Mouse (Mus musculus) 3T3-L1 (cell line): ENCODE results near the gene Ssx2ip.
"Not testable (repeated sequence)": the region's sequence is repeated elsewhere in the genome, so short reads cannot be mapped to it uniquely, and the experiment has no call there.

ENCODE experiments used
- DNase-seq: peaks from one replicate; pipeline ENCODE4 v3.0.0-alpha.2; 2015; ENCODE audit warnings: low read depth, low spot score

Ssx2ip gene

DNA sequence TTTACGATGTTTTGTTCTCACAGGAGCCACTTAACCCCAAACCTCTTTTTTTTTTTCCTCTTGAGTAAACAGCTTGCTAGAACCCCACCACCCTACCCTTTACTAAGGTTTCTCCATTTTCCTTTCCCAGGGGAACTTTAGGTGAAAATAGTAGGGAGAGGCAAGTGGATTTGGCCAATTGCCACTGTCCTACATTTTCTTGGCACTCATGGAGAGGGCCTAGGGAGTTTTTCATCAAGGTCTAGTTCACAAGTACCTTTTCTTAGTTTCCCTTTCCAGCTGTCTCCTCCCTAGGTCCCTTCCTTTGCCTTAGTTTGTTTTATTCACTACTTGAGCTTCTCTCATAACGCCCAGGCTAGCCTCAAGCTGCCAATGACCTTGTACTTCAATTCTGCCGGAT, 672 bp upstream of the Ssx2ip start:
- DNase-seq = no peak

DNA sequence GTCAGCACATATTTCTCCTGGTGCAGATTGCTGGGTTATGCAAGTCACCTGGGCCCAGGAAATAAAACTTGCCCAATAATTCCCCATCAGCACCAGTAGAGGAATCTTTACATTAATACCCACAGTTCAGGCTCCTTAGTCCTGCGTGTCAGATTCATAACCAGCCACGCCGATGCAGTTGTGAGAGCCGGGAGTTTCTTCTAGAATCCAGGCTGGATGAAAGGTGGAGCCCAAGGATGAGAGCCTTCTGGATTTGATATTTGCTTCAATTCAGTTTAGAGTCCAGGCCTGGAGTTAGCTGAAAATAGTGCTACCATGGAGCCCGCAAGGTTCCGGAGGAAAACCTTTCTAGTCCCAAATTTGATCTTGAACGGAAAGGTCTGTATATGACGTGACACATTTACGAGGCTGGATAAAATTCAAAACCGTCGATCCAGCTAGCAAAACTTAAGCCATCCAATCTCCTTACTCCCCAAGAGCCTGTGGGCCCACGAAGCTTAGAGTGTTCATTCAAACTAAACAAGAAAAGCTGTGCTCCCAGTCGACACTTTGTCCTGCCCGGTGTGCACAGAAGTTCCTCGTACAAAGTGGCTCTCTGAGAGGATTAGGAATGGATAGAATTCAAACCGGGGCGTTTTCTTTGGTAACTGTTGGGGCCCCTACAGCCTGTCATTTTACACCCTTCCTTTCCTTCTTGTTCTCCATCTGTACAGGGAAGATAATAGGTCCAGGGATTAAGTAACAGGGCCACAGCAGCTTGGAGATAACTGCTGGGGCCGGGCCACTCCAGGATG, 968 bp downstream of the Ssx2ip start:
- no peak for DNase-seq

DNA sequence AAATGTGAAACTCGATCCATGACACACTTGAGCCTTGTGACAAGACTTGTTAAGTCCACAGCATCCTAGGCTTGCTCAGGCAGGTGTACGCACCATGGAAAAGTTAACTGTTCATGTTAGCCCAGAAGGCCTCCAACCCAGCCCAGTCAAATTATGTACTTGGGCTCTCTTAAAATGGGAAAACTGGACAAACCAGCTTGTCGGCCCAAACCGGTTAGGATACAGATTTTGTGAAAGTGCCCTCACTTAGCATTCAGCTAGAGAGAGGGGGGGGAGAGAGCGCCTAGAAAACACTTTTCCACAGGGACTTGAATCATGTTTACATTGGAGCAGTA, 1.5 kb downstream of the Ssx2ip start:
- no peak for DNase-seq

DNA sequence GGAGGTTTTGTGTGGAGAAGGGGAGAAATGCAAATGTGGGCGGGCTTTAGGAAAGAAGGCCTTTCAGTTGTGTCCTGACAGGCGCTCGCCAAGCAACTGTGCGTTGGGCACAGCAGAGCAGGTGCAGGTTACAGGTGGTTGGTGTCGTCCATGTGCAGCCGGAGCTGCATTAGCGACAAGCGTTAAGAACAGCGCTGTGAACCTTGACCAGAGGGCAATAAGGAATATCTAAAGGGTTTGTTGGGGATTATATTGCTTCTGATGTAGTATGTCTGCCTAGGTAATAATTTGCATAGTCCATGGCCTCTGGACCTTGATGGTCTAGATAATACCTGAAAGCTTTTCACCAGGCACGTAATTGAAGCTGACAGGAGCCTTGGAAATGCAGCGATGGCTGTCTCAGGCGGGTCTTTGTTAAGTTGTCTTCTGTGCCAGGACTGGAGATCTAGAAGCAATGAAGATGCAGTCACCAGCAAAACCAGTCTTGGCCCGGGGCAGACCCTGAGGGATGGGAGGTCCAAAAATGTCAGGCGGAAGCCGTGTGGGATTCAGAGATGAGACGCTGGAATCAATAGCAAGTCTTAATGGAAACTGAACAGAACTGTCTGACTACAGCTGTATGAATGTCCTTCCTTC, 2.8 kb downstream of the Ssx2ip start:
- no peak for DNase-seq

DNA sequence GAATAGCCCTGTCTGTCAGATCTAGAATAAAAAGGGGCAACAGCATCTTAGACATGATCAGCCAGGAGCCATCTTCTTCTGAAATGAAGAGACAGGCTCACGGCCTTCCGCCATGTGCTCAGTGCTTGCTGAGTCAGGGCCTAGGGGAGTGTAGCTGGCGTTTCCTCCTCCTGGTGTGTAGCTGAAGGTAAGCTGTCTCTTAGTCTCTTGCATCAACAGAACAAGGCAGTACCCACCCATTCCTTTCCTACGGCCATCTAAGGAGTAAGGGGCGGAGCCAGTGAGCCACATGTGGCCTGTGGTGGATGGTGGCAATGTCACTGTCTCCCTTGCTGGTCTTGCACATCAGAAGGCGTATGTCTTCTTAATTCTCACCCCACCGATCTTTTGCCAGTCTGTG, 5.7 kb downstream of the Ssx2ip start:
- DNase-seq = no peak

DNA sequence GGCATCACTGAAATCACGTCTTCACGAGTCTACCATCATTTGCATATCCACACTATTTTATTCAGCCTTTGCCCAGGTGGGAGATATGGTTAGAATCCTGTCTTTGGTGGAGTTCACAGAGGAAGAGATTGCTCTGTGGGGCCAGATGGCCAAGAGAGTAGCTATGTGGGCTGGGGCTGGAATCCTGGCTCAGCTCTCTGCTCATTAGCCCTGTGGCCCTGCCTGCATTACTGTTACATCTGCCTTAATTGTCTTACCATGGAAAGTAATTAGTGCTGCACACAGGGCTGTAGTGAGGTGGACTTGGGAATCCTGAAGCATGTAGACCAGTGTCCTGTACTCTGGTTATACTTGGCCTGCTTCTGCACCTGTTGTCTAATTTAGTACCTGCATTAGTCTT, 7.6 kb downstream of the Ssx2ip start:
- no peak for DNase-seq

DNA sequence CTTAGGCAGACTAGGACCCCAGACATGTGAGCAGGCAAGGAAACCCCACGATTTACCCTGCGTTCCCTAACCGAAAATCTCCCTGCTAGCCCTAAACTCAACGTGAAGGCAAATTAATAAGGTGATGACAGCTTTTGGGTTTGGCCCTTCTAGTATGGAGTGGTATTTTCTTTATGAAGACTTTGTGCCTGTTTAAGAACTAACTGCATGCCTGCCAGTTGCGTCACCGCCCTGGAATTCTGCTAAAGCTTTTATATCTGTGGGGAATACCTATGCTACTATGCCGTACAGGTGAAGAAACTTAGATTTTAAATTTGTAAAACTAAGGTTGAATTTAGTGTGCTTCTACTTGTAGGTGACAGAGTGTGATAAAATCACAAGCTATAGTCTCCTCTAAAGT, 8.0 kb downstream of the Ssx2ip start:
- peak; percentile 45 for DNase-seq

DNA sequence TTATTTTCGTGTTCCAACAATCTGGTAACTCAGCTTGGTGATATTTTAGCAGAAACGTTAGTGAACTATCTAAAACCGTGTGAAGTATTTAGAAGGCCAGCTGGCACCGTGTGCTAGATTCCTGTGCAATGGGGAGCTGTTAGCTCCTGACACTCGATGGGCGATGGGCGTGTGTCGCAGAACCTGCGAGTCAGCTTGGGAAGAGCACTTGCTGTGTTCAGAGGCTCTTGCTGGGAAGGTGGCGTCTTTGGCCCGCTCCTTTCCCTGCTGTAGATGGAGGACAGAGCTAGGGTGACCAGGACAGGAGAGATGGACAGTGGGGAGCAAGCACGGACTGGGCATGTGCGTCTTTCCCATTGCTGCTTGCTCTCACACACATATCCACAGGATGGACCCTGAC, 8.6 kb downstream of the Ssx2ip start:
- peak; percentile 18 for DNase-seq

DNA sequence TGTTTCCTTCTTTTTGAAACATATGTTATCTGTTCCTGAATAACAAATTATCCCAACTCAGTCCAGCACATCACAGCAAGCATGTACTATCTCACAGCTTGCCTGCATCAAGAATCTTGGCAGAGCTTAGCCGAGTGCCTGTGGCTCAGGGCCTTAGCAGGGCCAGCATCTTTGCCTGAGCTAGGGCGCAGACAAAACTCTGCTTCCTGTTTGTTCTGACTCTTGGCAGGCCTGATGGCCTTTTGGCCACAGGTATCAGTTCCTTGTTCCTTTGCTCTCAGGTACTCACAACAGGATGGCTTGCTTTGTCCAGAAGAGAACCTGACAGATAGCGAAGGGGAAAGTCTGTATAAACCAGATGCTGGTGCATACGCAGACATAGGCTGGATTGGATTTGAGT, 9.6 kb downstream of the Ssx2ip start:
- DNase-seq = no peak

DNA sequence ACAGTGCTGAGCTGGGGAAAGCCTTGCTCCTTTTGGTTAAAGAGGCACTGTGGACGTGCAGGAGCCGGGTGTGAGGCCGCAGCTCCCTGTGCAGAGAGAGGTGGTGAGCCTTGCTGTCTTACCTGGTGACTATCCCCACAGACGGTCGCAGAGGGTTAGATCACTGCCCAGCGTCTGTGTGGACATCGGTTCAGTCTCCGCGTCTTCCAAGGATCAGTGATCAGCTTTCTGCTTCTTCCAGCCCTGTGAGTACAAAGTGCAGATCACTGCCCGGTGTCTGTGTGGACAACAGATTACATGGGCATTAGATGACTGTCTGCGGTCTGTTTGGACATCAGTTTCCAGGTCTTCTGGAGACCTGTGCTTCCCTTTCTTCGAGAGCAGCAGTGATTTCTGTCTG, 10.1 kb downstream of the Ssx2ip start:
- DNase-seq = no peak

DNA sequence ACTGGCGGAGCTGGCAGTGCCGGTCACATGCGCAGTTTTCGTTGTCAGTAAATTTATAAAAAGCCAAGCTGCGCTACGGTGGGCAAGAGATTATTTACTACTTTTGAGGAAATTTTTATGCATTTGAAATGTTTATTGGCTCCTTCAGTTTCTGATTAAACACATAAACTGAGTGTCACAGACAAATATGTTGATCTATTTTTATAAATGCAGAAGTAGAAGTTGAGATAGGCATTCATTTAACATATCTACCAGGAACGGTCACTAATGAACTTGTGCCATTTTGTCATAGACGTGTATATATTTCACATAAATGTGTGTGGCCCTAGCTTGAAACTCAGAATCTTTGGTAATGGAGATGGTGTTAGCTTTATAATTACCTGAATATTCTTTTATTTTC, 13.4 kb downstream of the Ssx2ip start:
- no peak for DNase-seq

DNA sequence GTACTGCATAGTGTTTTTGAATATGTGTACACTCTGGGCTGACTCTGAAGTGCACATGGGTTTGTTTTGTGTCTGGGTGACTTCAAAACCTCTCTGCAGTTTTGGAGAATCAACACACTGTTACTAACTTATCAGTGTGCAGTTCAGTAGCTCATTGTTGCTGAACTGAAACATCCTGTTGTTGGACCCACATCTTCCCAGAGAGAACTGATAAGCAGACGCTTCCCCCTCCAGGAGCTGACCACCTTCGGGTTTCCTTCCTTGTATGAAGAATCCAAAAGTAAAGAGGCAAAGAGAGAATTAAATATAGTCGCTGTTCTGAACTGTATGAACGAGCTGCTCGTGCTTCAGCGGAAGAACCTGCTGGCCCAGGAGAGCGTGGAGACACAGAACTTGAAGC, 14.5 kb downstream of the Ssx2ip start:
- no peak for DNase-seq

DNA sequence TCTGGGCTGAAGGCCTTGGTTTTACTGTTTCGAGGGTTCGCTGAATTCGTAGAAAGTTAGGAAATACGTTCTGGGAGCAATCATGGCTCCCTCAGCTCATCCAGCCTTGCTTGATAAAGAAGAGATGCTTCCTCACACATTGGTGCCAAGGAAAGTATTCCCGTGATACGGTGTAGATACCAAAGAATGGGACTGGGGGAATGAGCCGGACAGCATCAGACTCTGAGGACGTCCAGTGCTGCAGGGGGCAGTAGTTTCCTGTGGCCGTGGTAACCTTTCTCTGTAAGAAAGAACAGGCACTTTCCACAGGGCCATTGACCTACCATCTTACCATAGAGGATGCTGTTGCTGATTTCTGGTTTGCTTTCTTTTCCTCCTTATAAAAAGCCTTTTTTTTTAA, 15.1 kb downstream of the Ssx2ip start:
- no peak for DNase-seq

DNA sequence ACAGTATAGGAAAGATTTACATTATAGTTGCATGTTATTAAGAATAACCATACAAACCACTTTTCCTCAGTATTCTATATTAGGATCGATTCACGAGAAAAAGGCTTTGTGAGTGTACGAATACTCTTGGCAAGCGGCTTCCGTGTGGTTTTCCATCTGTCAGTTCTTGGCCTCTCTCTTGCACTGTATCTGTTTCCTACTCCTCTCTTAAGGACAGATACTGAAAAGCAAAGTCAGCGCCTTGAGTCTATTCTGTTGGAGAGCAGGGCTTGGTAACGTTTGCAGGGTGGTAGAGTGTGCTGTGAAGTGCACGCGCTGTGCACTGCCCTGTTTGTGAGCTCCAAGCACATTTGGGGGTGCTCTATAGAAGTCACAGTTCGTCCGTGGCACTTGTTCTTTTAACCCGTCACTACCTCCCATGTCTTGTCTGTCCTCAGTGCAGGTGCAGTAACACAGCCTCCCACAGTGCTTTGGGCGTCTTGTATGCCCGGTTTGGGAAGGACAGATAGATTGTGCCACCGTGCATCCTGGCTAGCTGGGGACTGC, 15.6 kb downstream of the Ssx2ip start:
- no peak for DNase-seq

DNA sequence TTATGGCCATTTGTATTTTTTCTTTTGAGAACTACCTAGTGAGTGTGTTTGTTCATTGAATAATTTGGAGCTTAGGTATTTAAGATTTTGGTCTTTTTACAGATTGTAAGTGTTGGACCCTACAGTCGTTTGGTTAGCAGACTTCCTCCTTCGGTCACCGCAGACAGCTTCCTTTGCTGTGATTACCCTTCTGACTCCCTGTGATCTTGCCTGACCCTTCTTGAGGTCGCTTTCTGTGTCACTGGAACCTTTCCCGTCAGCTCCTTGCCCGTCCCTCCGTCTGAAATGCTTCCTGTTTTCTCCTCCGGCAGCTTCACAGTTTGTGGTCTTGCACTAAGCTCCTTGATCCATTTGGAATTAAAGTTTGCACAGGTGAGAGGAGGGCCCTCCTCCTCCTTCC, 17.3 kb downstream of the Ssx2ip start:
- DNase-seq = no peak

DNA sequence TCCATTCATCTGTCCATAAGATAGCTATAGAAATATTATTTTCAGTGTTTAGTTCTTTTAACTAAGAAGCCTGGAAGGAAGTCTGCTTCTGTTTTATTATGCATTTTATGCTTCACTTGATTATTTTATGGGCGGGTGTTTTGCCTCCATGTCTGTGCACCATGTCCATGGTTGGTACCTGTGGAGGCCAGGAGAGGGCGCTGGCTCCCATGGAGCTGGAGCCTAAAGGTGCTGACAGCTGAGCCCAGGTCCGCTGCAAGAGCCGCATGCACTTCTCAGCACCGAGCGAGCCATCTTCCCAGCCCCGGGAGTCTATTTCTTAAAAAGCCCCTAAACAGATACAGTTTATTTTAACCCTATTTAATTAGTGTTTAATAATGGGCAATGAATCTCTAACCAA, 19.3 kb downstream of the Ssx2ip start:
- DNase-seq = no peak

DNA sequence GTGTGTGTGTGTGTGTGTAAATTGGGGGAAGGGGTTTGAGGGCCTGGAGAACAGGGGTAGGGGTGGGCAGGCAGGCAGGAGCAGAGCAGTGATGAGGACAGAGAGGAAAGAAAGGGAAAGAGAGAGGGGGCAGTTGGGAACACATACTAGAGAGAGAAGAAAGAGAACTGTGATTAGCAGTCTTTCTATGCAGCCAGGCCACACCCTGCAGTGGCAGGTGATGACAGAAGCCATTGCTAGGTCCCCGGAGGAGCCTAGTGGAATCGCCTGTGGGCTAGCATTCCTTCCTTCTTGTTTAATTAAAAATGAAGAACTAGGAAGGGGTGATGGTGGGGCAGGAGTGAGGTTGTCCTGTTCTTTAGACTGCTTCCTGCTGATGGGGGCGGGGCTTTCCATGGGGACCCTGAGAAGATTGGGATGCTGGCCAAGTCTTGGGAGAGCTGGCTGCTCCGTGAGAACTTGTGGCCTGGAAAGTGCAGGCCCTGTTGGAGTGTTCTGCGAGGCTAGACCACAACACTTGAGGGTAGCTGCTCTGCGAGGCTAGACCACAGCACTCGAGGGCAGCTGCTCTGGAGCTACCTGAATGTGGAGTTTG, 20.0 kb downstream of the Ssx2ip start:
- no peak for DNase-seq

DNA sequence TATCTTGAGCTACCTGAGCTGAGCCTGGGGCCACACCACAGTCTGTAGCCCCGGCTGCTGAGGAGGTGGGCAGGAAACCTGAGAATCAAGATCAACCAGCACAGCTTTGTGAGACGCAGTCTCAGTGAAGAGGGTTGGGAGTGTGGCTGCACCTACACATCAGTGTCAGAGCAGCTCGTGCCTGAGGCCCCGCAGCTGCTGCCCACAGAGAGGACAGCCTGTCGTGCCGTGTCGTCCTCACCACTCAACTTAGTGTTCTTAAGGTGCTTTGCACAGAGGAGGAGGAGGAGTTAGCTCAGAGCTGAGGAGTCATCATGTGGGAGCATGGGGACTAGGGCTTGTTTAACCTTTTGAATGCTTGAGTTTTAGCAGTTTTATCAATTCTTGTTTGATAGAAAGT, 21.5 kb downstream of the Ssx2ip start:
- no peak for DNase-seq

DNA sequence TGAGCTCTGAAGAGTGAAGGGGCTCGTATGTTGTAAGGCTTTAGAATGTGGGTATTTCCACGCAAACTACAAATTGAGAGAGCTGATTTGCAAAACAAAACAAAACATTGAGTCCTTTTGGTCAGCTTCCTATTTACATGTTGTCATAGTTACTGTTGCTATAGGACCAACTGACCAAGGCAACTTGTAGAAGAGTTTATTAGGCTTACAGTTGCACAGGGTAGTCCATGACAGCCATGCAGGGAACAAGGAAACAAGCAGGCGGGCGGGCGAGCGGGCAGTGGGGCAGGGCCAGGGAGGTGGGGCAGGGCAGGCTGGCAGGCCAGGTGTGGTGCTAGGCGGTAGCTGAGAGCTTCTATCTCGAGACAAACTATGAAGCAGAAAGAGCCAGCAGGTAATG, 22.0 kb downstream of the Ssx2ip start:
- DNase-seq = no peak

DNA sequence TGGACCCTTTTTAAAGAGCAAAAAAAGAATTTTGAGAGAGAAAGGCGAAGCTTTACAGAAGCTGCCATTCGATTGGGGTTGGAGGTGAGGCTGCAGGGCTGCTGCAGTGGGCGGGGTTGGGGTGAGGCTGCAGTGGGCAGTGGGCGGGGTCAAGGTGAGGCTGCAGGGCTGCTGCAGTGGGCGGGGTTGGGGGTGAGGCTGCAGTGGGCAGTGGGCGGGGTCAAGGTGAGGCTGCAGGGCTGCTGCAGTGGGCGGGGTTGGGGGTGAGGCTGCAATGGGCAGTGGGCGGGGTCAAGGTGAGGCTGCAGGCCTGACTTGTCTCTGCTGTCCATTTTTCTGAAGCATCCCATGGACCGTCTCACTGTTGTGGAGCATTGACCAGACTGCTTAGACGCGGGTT, 28.6 kb downstream of the Ssx2ip start:
- DNase-seq = not testable (repeated sequence)

DNA sequence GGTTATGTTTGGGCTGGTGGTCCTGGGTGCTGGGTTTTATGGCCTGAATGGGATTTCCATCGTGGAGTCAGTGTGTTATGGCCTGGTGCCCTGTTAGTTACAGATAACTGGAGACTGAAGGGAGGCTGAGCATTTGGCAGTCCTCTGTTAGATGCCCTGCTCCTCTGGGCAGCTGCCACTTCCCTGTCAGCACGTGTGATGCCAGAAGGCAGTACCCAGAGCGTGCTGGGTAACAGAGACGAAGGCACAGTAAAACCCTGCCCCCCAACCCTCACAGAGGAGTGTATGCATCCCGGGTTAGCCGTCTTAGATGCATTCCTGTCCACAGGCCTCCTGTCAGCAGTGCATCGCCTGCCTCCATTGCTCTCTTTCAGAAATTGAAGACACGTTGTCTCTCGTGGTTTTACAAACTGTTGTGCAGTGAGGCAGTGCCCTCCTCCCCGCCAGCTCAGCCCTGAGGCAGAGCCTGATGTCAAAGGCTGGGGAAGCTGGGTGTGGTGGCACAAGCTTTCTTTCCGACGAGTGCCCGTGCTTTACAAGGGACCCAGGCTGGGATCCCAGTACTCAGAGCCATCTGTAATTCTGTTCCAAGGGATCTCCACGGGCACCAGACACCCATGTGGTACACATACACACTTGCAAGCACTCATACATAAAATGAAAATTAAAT, 29.4 kb downstream of the Ssx2ip start:
- DNase-seq = no peak

DNA sequence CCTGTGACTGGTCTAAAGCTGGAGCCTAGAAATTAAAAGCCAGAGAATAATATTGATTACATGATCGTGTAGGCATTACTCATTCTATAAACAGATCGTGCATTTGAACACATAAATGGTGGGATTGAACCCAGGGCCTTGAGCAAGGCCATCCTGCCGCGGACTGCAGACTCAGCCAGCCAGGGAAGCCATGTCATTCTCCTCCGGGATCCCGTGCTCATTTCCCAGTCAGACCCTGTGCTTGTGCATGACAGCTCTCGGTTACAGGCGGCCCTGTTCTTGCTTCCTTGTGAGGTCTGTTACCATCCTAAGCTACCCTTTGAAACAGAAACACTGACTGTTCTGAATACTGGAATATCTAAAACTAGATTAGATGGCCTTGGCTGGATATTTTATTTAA, 30.2 kb downstream of the Ssx2ip start:
- no peak for DNase-seq

DNA sequence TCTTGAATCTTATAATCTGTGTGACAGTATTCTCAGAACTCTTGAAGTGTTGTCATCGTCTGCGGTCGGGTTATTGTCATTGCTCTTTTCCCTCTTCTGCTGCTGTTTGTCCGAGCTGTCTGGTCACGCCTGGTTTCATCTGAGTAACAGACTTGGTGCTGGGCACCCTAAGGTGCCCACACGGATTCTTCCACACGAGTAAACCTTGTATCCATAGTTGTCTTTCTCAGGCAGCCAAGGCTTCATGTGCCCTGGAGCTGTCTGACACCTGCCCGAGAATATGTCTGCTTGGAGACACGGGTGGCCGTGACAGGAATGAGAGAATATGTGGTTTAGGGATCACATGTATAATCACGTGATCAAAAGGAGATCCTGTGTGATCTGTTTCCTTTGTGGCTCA, 31.1 kb downstream of the Ssx2ip start:
- no peak for DNase-seq
